Mouse (Mus musculus) neural tube, embryonic 13.5 days (tissue): ENCODE measurements around the gene Plk2. TPM values are rescaled to one million over a fixed set of nuclear protein-coding genes. Genes with fewer than 3 reads are reported as not detected.

Experiments
- ATAC-seq: fragments of 200-750 bp; cut with Nextera tagmentation; 2 replicates; pipeline ENCODE4 v1.8.0; 2017; ENCODE audit warnings: low read depth, mild to moderate bottlenecking, moderate TSS enrichment, moderate library complexity
- H3K27ac ChIP-seq: fragments of 300-500 bp; sonication (generic); replicated peaks from 2 replicates; pipeline ENCODE4 v1.5.1; 2015; ENCODE audit warnings: moderate library complexity, mild to moderate bottlenecking, inconsistent platforms
- H3K27me3 ChIP-seq: fragments of 300-500 bp; sonication (generic); 2 replicates; pipeline ENCODE4 v1.6.1; 2015; ENCODE audit warnings: mild to moderate bottlenecking, inconsistent platforms
- H3K36me3 ChIP-seq: fragments of 300-500 bp; sonication (generic); 2 replicates; pipeline ENCODE4 v1.6.1; 2015; ENCODE audit warnings: mild to moderate bottlenecking, inconsistent platforms
- H3K4me1 ChIP-seq: fragments of 300-500 bp; sonication (generic); replicated peaks from 2 replicates; pipeline ENCODE4 v1.6.1; 2015; ENCODE audit warnings: inconsistent platforms
- H3K4me2 ChIP-seq: fragments of 300-500 bp; sonication (generic); 2 replicates; pipeline ENCODE4 v1.6.1; 2015; ENCODE audit warnings: inconsistent platforms, mild to moderate bottlenecking, moderate library complexity
- H3K4me3 ChIP-seq: fragments of 300-500 bp; sonication (generic); 2 replicates; pipeline ENCODE4 v1.5.1; 2015; ENCODE audit warnings: mild to moderate bottlenecking, inconsistent platforms
- H3K9ac ChIP-seq: fragments of 300-500 bp; sonication (generic); 2 replicates; pipeline ENCODE4 v1.6.1; 2015; ENCODE audit warnings: moderate library complexity, mild to moderate bottlenecking, inconsistent platforms
- H3K9me3 ChIP-seq: fragments of 300-500 bp; sonication (generic); 2 replicates; pipeline ENCODE4 v1.6.1; 2016; ENCODE audit warnings: inconsistent platforms
- WGBS: fragments of 180-500 bp; shearing (Covaris S2); methylation state at CpG from one replicate; pipeline ENCODE4 v1.1.7; 2015; 5-methylcytosine and 5-hydroxymethylcytosine counted together
- polyA plus RNA-seq: library from polyadenylated mRNA; unstranded; fragments of >200 nt; fragmentation: Nextera tagmentation; extraction: Ambion mirVana; gene quantifications from 2 replicates; pipeline ENCODE4 v1.2.1, GENCODE M21; 2015

Plk2 gene
- polyA plus RNA-seq, 1 experiment from 2014 or later: 116 TPM

GRCm38 (mm10) chr13:110419640-110420039, 24.8 kb downstream of the Plk2 start:
- WGBS: 79% methylated on average over 5 of the region's 5 CpGs
- no peaks in the 10 kb centered on the region for H3K27me3 ChIP-seq
- no peaks in the 10 kb centered on the region for H3K36me3 ChIP-seq
- no peaks in the 10 kb centered on the region for H3K9me3 ChIP-seq
- no peaks in the 10 kb centered on the region for H3K4me1 ChIP-seq
- H3K4me3 ChIP-seq: no peak overlapping the region
- ATAC-seq: no peak
- no peak overlapping the region for H3K27ac ChIP-seq
- no peak overlapping the region for H3K9ac ChIP-seq
- no peak overlapping the region for H3K4me2 ChIP-seq

GRCm38 (mm10) chr13:110422434-110422833, 27.6 kb downstream of the Plk2 start:
- no peaks in the 10 kb centered on the region for H3K9me3 ChIP-seq
- no peak overlapping the region for H3K27ac ChIP-seq
- no peak overlapping the region for H3K9ac ChIP-seq
- no peak for ATAC-seq
- 93% methylated on average over 7 of the region's 7 CpGs for WGBS
- no peaks in the 10 kb centered on the region for H3K27me3 ChIP-seq
- no peak overlapping the region for H3K4me2 ChIP-seq
- H3K4me3 ChIP-seq: no peak overlapping the region
- no peaks in the 10 kb centered on the region for H3K4me1 ChIP-seq
- no peaks in the 10 kb centered on the region for H3K36me3 ChIP-seq

GRCm38 (mm10) chr13:110425512-110426222, 30.8 kb downstream of the Plk2 start:
- no peak for ATAC-seq
- H3K9ac ChIP-seq: no peak overlapping the region
- 91% methylated on average over 8 of the region's 8 CpGs for WGBS
- H3K4me1 ChIP-seq: peaks cover 6% of the 10 kb centered on the region; the same call in 1 of the 2 replicates
- no peak overlapping the region for H3K4me2 ChIP-seq
- no peaks in the 10 kb centered on the region for H3K9me3 ChIP-seq
- no peak overlapping the region for H3K4me3 ChIP-seq
- no peak overlapping the region for H3K27ac ChIP-seq
- H3K36me3 ChIP-seq: no peaks in the 10 kb centered on the region
- no peaks in the 10 kb centered on the region for H3K27me3 ChIP-seq

- no peak overlapping the region for H3K27ac ChIP-seq
- H3K4me1 ChIP-seq: peaks cover 8% of the 10 kb centered on the region; the same call in 1 of the 2 replicates
- H3K4me3 ChIP-seq: no peak overlapping the region
- H3K4me2 ChIP-seq: no peak overlapping the region
- no peak overlapping the region for H3K9ac ChIP-seq
- ATAC-seq: no peak
- H3K9me3 ChIP-seq: no peaks in the 10 kb centered on the region
- H3K36me3 ChIP-seq: no peaks in the 10 kb centered on the region
- no peaks in the 10 kb centered on the region for H3K27me3 ChIP-seq
These were observed 36.5 kb downstream of the Plk2 start for GRCm38 (mm10) chr13:110431388-110431787.

- WGBS: 52% methylated on average over 2 of the region's 2 CpGs
- no peak for ATAC-seq
- no peaks in the 10 kb centered on the region for H3K36me3 ChIP-seq
- no peak overlapping the region for H3K9ac ChIP-seq
- H3K4me2 ChIP-seq: no peak overlapping the region
- no peaks in the 10 kb centered on the region for H3K27me3 ChIP-seq
- peaks cover 8% of the 10 kb centered on the region; the same call in 1 of the 2 replicates for H3K4me1 ChIP-seq
- H3K27ac ChIP-seq: no peak overlapping the region
- H3K4me3 ChIP-seq: no peak overlapping the region
- H3K9me3 ChIP-seq: no peaks in the 10 kb centered on the region
These were observed 37.3 kb downstream of the Plk2 start for GRCm38 (mm10) chr13:110432062-110432566.

- 80% methylated on average over 4 of the region's 4 CpGs for WGBS
- no peak overlapping the region for H3K4me2 ChIP-seq
- H3K9ac ChIP-seq: no peak overlapping the region
- no peak overlapping the region for H3K4me3 ChIP-seq
- H3K4me1 ChIP-seq: peaks cover 8% of the 10 kb centered on the region; the same call in 1 of the 2 replicates
- no peak overlapping the region for H3K27ac ChIP-seq
- no peaks in the 10 kb centered on the region for H3K9me3 ChIP-seq
- ATAC-seq: no peak
- no peaks in the 10 kb centered on the region for H3K27me3 ChIP-seq
- H3K36me3 ChIP-seq: no peaks in the 10 kb centered on the region
These were observed 37.8 kb downstream of the Plk2 start for GRCm38 (mm10) chr13:110432613-110433012.

GRCm38 (mm10) chr13:110436692-110437091, 41.8 kb downstream of the Plk2 start:
- H3K27ac ChIP-seq: no peak overlapping the region
- no peaks in the 10 kb centered on the region for H3K27me3 ChIP-seq
- 62% methylated on average over 7 of the region's 7 CpGs for WGBS
- ATAC-seq: no peak
- no peak overlapping the region for H3K4me2 ChIP-seq
- no peaks in the 10 kb centered on the region for H3K9me3 ChIP-seq
- H3K9ac ChIP-seq: no peak overlapping the region
- no peaks in the 10 kb centered on the region for H3K36me3 ChIP-seq
- no peak overlapping the region for H3K4me3 ChIP-seq
- H3K4me1 ChIP-seq: no peaks in the 10 kb centered on the region

GRCm38 (mm10) chr13:110438624-110439023, 43.8 kb downstream of the Plk2 start:
- H3K9ac ChIP-seq: no peak overlapping the region
- 92% methylated on average over 9 of the region's 9 CpGs for WGBS
- no peaks in the 10 kb centered on the region for H3K27me3 ChIP-seq
- H3K4me3 ChIP-seq: no peak overlapping the region
- ATAC-seq: no peak
- H3K4me2 ChIP-seq: no peak overlapping the region
- no peak overlapping the region for H3K27ac ChIP-seq
- H3K9me3 ChIP-seq: no peaks in the 10 kb centered on the region
- no peaks in the 10 kb centered on the region for H3K36me3 ChIP-seq
- no peaks in the 10 kb centered on the region for H3K4me1 ChIP-seq

GRCm38 (mm10) chr13:110444335-110444734, 49.5 kb downstream of the Plk2 start:
- no peak for ATAC-seq
- Histone ChIP-seq H3K4me2 (no peak overlapping the region), H3K4me3 (no peak overlapping the region), H3K27me3 (no peaks in the 10 kb centered on the region), H3K9me3 (no peaks in the 10 kb centered on the region), H3K27ac (no peak overlapping the region), H3K36me3 (no peaks in the 10 kb centered on the region), H3K4me1 (peaks cover 8% of the 10 kb centered on the region), H3K9ac (no peak overlapping the region)
- WGBS: 88% methylated on average over 4 of the region's 4 CpGs

GRCm38 (mm10) chr13:110444894-110445293, 50.0 kb downstream of the Plk2 start:
- Histone ChIP-seq H3K27me3 (no peaks in the 10 kb centered on the region), H3K9me3 (no peaks in the 10 kb centered on the region), H3K36me3 (no peaks in the 10 kb centered on the region), H3K4me1 (peaks cover 8% of the 10 kb centered on the region), H3K9ac (no peak overlapping the region), H3K4me2 (no peak overlapping the region), H3K4me3 (no peak overlapping the region), H3K27ac (no peak overlapping the region)
- 40% methylated on average over 3 of the region's 3 CpGs for WGBS
- ATAC-seq: no peak

- Histone ChIP-seq H3K27me3 (no peaks in the 10 kb centered on the region), H3K9ac (no peak overlapping the region), H3K9me3 (no peaks in the 10 kb centered on the region), H3K4me1 (peaks cover 8% of the 10 kb centered on the region), H3K27ac (no peak overlapping the region), H3K36me3 (no peaks in the 10 kb centered on the region), H3K4me2 (no peak overlapping the region), H3K4me3 (no peak overlapping the region)
- 86% methylated on average over 6 of the region's 6 CpGs for WGBS
- ATAC-seq: no peak
These were observed 51.6 kb downstream of the Plk2 start for GRCm38 (mm10) chr13:110446434-110446833.

GRCm38 (mm10) chr13:110450056-110450455, 55.2 kb downstream of the Plk2 start:
- H3K27me3 ChIP-seq: no peaks in the 10 kb centered on the region
- no peak overlapping the region for H3K4me3 ChIP-seq
- no peak overlapping the region for H3K4me2 ChIP-seq
- WGBS: 87% methylated on average over 4 of the region's 4 CpGs
- ATAC-seq: no peak
- H3K9me3 ChIP-seq: no peaks in the 10 kb centered on the region
- H3K9ac ChIP-seq: no peak overlapping the region
- no peak overlapping the region for H3K27ac ChIP-seq
- H3K36me3 ChIP-seq: no peaks in the 10 kb centered on the region
- H3K4me1 ChIP-seq: peaks cover 4% of the 10 kb centered on the region
